Mouse (Mus musculus) adrenal gland, postnatal 4 days (tissue): ENCODE data around the gene Galnt2. TPM values are rescaled to one million over a fixed set of nuclear protein-coding genes. Genes with fewer than 3 reads are reported as not detected.

ENCODE experiments used
- total RNA-seq, 2 experiments: library from RNA; stranded (reverse); gene quantifications; 2 replicates each; pipeline ENCODE4 v1.2.3; 2021

The Galnt2 gene
- total RNA-seq, 2 experiments from 2014 or later = 65.3 to 81.1 TPM

Other genes starting within 250 kb of the Galnt2 start
- gene Abcb10, start 248.3 kb upstream of the Galnt2 start, total RNA-seq = 10 to 100 TPM; 19.4 to 24.5 TPM
- gene Taf5l, start 210.0 kb upstream of the Galnt2 start, total RNA-seq = 10 to 100 TPM; 33.7 to 34.4 TPM
- 10 to 100 TPM; 14.1 to 14.3 TPM for gene Urb2, start 209.9 kb upstream of the Galnt2 start, total RNA-seq
- 1 to 10 TPM; 9.1 to 9.5 TPM for gene Pgbd5, start 208.3 kb downstream of the Galnt2 start, total RNA-seq